Mouse (Mus musculus): ENCODE measurements around the gene Pnpla1. TPM values are rescaled to one million over a fixed set of nuclear protein-coding genes. Genes with fewer than 3 reads are reported as not detected.

The Pnpla1 gene
- polyA plus RNA-seq, 1 experiment from 2014 or later: not detected

GRCm38 (mm10) chr17:28916520-28916919 is 58.3 kb downstream of the Pnpla1 start:
- Histone ChIP-seq H3K9me3 (ENCODE audit: control insufficient read depth, low read length) (no peaks in the 10 kb centered on the region), H3K4me2 (no peak overlapping the region), H3K27me3 (ENCODE audit: control insufficient read depth, insufficient read depth, low read length) (no peaks in the 10 kb centered on the region), H3K4me1 (ENCODE audit: control insufficient read depth, insufficient read depth, low read length) (no peaks in the 10 kb centered on the region), H3K4me3 (ENCODE audit: low read depth, low read length) (no peak overlapping the region), H3K9ac (ENCODE audit: low read length) (no peak overlapping the region), H3K27ac (ENCODE audit: low read depth, low read length) (no peak overlapping the region), H3K36me3 (ENCODE audit: control insufficient read depth, insufficient read depth, low read length) (no peaks in the 10 kb centered on the region)
- DNase-seq (ENCODE audit: low spot score, missing footprints): no peak
- 100% methylated on average over 1 of the region's 1 CpGs for WGBS
- no peak for ATAC-seq (ENCODE audit: low FRiP score)

GRCm38 (mm10) chr17:28921086-28921485 is 62.9 kb downstream of the Pnpla1 start:
- Histone ChIP-seq H3K27ac (ENCODE audit: low read depth, low read length) (no peak overlapping the region), H3K4me1 (ENCODE audit: control insufficient read depth, insufficient read depth, low read length) (no peaks in the 10 kb centered on the region), H3K9ac (ENCODE audit: low read length) (no peak overlapping the region), H3K4me3 (ENCODE audit: low read depth, low read length) (no peak overlapping the region), H3K27me3 (ENCODE audit: control insufficient read depth, insufficient read depth, low read length) (no peaks in the 10 kb centered on the region), H3K4me2 (no peak overlapping the region), H3K36me3 (ENCODE audit: control insufficient read depth, insufficient read depth, low read length) (no peaks in the 10 kb centered on the region), H3K9me3 (ENCODE audit: control insufficient read depth, low read length) (no peaks in the 10 kb centered on the region)
- DNase-seq (ENCODE audit: low spot score, missing footprints): no peak
- no peak for ATAC-seq (ENCODE audit: low FRiP score)
- 69% methylated on average over 8 of the region's 8 CpGs for WGBS

- Histone ChIP-seq H3K36me3 (ENCODE audit: control insufficient read depth, insufficient read depth, low read length) (no peaks in the 10 kb centered on the region), H3K9me3 (ENCODE audit: control insufficient read depth, low read length) (no peaks in the 10 kb centered on the region), H3K27me3 (ENCODE audit: control insufficient read depth, insufficient read depth, low read length) (no peaks in the 10 kb centered on the region), H3K4me2 (no peak overlapping the region), H3K9ac (ENCODE audit: low read length) (no peak overlapping the region), H3K27ac (ENCODE audit: low read depth, low read length) (no peak overlapping the region), H3K4me3 (ENCODE audit: low read depth, low read length) (no peak overlapping the region), H3K4me1 (ENCODE audit: control insufficient read depth, insufficient read depth, low read length) (no peaks in the 10 kb centered on the region)
- DNase-seq (ENCODE audit: low spot score, missing footprints) (peak; percentile 80), ATAC-seq (ENCODE audit: low FRiP score) (no peak)
- 79% methylated on average over 6 of the region's 6 CpGs for WGBS
These were observed 63.9 kb downstream of the Pnpla1 start for GRCm38 (mm10) chr17:28922096-28922495.

- ATAC-seq (ENCODE audit: low FRiP score): no peak
- Histone ChIP-seq H3K27ac (ENCODE audit: low read depth, low read length) (no peak overlapping the region), H3K9me3 (ENCODE audit: control insufficient read depth, low read length) (no peaks in the 10 kb centered on the region), H3K36me3 (ENCODE audit: control insufficient read depth, insufficient read depth, low read length) (no peaks in the 10 kb centered on the region), H3K9ac (ENCODE audit: low read length) (no peak overlapping the region), H3K4me2 (no peak overlapping the region), H3K4me3 (ENCODE audit: low read depth, low read length) (no peak overlapping the region), H3K4me1 (ENCODE audit: control insufficient read depth, insufficient read depth, low read length) (no peaks in the 10 kb centered on the region), H3K27me3 (ENCODE audit: control insufficient read depth, insufficient read depth, low read length) (no peaks in the 10 kb centered on the region)
- DNase-seq (ENCODE audit: low spot score, missing footprints): peak; percentile 12
- 86% methylated on average over 8 of the region's 8 CpGs for WGBS
These were observed 66.9 kb downstream of the Pnpla1 start for GRCm38 (mm10) chr17:28924957-28925595.

GRCm38 (mm10) chr17:28926380-28926779 is 68.2 kb downstream of the Pnpla1 start:
- no peak overlapping the region for H3K4me2 ChIP-seq
- no peak overlapping the region for H3K27ac ChIP-seq (ENCODE audit: low read depth, low read length)
- 0 out of 2 replicates have a peak, but pooled peaks cover 3% of the 10 kb centered on the region for H3K4me1 ChIP-seq (ENCODE audit: control insufficient read depth, insufficient read depth, low read length)
- H3K9me3 ChIP-seq (ENCODE audit: control insufficient read depth, low read length): no peaks in the 10 kb centered on the region
- no peak overlapping the region for H3K4me3 ChIP-seq (ENCODE audit: low read depth, low read length)
- WGBS: 20% methylated on average over 13 of the region's 13 CpGs
- ATAC-seq (ENCODE audit: low FRiP score): no peak
- peak; percentile 98 for DNase-seq (ENCODE audit: low spot score, missing footprints)
- H3K9ac ChIP-seq (ENCODE audit: low read length): no peak overlapping the region
- H3K36me3 ChIP-seq (ENCODE audit: control insufficient read depth, insufficient read depth, low read length): no peaks in the 10 kb centered on the region
- no peaks in the 10 kb centered on the region for H3K27me3 ChIP-seq (ENCODE audit: control insufficient read depth, insufficient read depth, low read length)

GRCm38 (mm10) chr17:28926866-28927635 is 68.8 kb downstream of the Pnpla1 start:
- ATAC-seq (ENCODE audit: low FRiP score): 0 out of 2 replicates have a peak, but pooled peaks have one; percentile 27
- 50% methylated on average over 15 of the region's 15 CpGs for WGBS
- H3K27ac ChIP-seq (ENCODE audit: low read depth, low read length): no peak overlapping the region

GRCm38 (mm10) chr17:28928004-28928403 is 69.8 kb downstream of the Pnpla1 start:
- H3K4me1 ChIP-seq (ENCODE audit: control insufficient read depth, insufficient read depth, low read length): 0 out of 2 replicates have a peak, but pooled peaks cover 3% of the 10 kb centered on the region
- H3K4me2 ChIP-seq: no peak overlapping the region
- no peaks in the 10 kb centered on the region for H3K27me3 ChIP-seq (ENCODE audit: control insufficient read depth, insufficient read depth, low read length)
- H3K4me3 ChIP-seq (ENCODE audit: low read depth, low read length): no peak overlapping the region
- no peak overlapping the region for H3K9ac ChIP-seq (ENCODE audit: low read length)
- ATAC-seq (ENCODE audit: low FRiP score) (no peak), DNase-seq (ENCODE audit: low spot score, missing footprints) (no peak)
- no peaks in the 10 kb centered on the region for H3K36me3 ChIP-seq (ENCODE audit: control insufficient read depth, insufficient read depth, low read length)
- no peak overlapping the region for H3K27ac ChIP-seq (ENCODE audit: low read depth, low read length)
- WGBS: 91% methylated on average over 9 of the region's 9 CpGs
- no peaks in the 10 kb centered on the region for H3K9me3 ChIP-seq (ENCODE audit: control insufficient read depth, low read length)

More at GRCm38 (mm10) chr17:28926866-28927635, 68.8 kb downstream of the Pnpla1 start:
- Histone ChIP-seq H3K9me3 (ENCODE audit: control insufficient read depth, low read length) (no peaks in the 10 kb centered on the region), H3K4me2 (no peak overlapping the region), H3K27me3 (ENCODE audit: control insufficient read depth, insufficient read depth, low read length) (no peaks in the 10 kb centered on the region), H3K4me1 (ENCODE audit: control insufficient read depth, insufficient read depth, low read length) (0 out of 2 replicates have a peak, but pooled peaks cover 3% of the 10 kb centered on the region), H3K4me3 (ENCODE audit: low read depth, low read length) (no peak overlapping the region), H3K36me3 (ENCODE audit: control insufficient read depth, insufficient read depth, low read length) (no peaks in the 10 kb centered on the region), H3K9ac (ENCODE audit: low read length) (no peak overlapping the region)
- DNase-seq (ENCODE audit: low spot score, missing footprints): peak; percentile 91

- no peak overlapping the region for H3K9ac ChIP-seq (ENCODE audit: low read length)
- no peaks in the 10 kb centered on the region for H3K36me3 ChIP-seq (ENCODE audit: control insufficient read depth, insufficient read depth, low read length)
- 90% methylated on average over 4 of the region's 4 CpGs for WGBS
- H3K9me3 ChIP-seq (ENCODE audit: control insufficient read depth, low read length): no peaks in the 10 kb centered on the region
- DNase-seq (ENCODE audit: low spot score, missing footprints): peak; percentile 69
- no peak overlapping the region for H3K27ac ChIP-seq (ENCODE audit: low read depth, low read length)
- H3K27me3 ChIP-seq (ENCODE audit: control insufficient read depth, insufficient read depth, low read length): no peaks in the 10 kb centered on the region
- no peak overlapping the region for H3K4me2 ChIP-seq
- H3K4me1 ChIP-seq (ENCODE audit: control insufficient read depth, insufficient read depth, low read length): 0 out of 2 replicates have a peak, but pooled peaks cover 3% of the 10 kb centered on the region
- no peak overlapping the region for H3K4me3 ChIP-seq (ENCODE audit: low read depth, low read length)
- no peak for ATAC-seq (ENCODE audit: low FRiP score)
These were observed 71.2 kb downstream of the Pnpla1 start for GRCm38 (mm10) chr17:28929369-28929768.
